Mouse (Mus musculus) liver, embryonic 14.5 days (tissue): ENCODE measurements at regions not wholly inside any gene's neighbourhood (a gene's known extent, or its start where the extent isn't known, plus 50 kb on each side); places are given as distances from the start of the nearest gene placed in this dataset.

ENCODE experiments used
- CTCF ChIP-seq: IDR thresholded peaks from 2 replicates; pipeline ENCODE4 v1.5.1; 2016; ENCODE audit warnings: antibody characterized with exemption, low read depth, control low read depth
- EP300 ChIP-seq: IDR thresholded peaks from 2 replicates; pipeline ENCODE4 v1.6.1; 2016; ENCODE audit warnings: antibody characterized with exemption, low read depth

DNA sequence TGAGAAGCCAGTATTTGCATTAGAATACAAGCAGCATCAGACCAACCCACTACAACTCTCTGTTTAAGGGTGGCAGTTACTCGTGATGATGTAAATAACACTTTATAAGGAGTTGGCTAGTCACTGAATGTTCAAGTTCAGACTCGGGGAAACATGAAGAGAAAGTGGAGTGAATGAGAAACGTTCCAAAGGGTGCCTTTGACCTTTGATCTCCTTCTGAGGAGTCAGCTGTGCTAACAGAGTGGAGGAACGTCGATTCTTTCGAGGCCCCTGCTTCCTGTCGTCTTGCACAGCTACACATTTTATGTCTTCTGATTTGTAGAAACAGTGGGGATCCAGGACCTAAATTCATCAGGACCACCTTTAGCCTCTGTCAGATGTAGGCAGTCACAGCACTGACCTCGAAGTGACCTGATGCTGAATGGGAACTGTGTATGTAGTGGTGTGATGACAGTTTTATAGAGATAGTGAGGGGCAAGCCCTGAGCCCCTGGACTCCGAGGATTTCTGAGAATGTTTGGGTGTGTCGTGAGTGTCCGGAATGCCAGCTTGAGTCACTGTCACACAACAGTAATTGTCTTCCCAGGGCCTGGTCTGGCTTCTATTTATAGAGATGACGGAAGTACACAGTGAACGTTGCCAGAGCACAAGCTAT lies 134.2 kb upstream of the Arg1 start:
- TF ChIP-seq CTCF (no peak), EP300 (no peak)
